In the genomic region with DNA sequence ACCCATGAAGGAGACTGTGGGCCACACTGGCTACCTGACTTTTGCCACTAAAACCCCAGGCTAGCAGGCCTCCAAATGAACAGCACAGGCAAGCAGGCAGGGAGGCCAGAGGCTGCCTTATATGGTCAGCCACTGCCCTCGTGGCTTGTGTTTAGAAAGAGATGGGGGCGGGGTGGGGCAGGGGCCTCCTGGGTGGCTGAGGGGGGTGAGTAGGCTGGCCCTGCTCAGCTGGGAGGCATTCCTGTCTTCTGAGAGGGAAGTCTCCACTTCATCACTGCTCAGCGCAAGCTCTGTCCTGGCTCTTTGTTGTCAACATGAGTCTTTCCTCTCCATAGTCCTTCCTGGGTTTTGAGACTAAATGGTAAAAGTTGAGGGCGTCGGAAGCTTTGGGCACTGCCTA, we compare ENCODE assay signal across 14 mouse cellular contexts. TPM values are rescaled to one million over a fixed set of nuclear protein-coding genes. Genes with fewer than 3 reads are reported as not detected.
DNase-seq lines count a peak whose midpoint lies in the region; ATAC-seq and TF ChIP-seq lines count a peak whose summit lies in the region.
"Had no signal": no experiment of that assay in that cellular context is flagged by ENCODE, and none has a peak within 500 bp of the region (broad histone marks: within the 10 kb centered on the region; RNA-seq: fewer than 3 reads in every experiment).

No protein-coding gene starts in this region.

- TF ChIP-seq CTCF in heart, postnatal 0 days (IDR thresholded peaks at IDR 0.05; ENCODE audit: low read depth), result no peak
- TF ChIP-seq CTCF in lung, postnatal 0 days (IDR thresholded peaks at IDR 0.05), result no peak

- H3K27me3 ChIP-seq in heart, postnatal 0 days (ENCODE audit: control insufficient read depth, insufficient read depth, low read length), result no peaks in the 10 kb centered on the region
- no peaks in the 10 kb centered on the region for H3K27me3 ChIP-seq in lung, postnatal 0 days (replicated peaks; ENCODE audit: insufficient read depth, low read length)
- H3K27me3 ChIP-seq: CH12.LX; limb, embryonic 15.5 days; neural tube, embryonic 15.5 days had no signal

- H3K4me3 ChIP-seq in heart, postnatal 0 days (ENCODE audit: low read depth, low read length), result no peak overlapping the region
- H3K4me3 ChIP-seq in lung, postnatal 0 days (ENCODE audit: low read depth, low read length), result no peak overlapping the region
- H3K4me3 ChIP-seq: limb, embryonic 15.5 days; neural tube, embryonic 15.5 days had no signal

- peak; percentile 19; the same call in 1 of the 2 replicates for ATAC-seq in heart, postnatal 0 days (ENCODE audit: insufficient read depth, low read depth)
- peak; percentile 55 for ATAC-seq in lung, postnatal 0 days
- ATAC-seq: forebrain, postnatal 0 days had no signal

- no peak for TF ChIP-seq EP300 in heart, postnatal 0 days (IDR thresholded peaks at IDR 0.05; ENCODE audit: low read depth)
- TF ChIP-seq EP300 in lung, postnatal 0 days (IDR thresholded peaks at IDR 0.05), result no peak

- H3K4me2 ChIP-seq in heart, postnatal 0 days (ENCODE audit: low read depth, low read length), result no peak overlapping the region
- H3K4me2 ChIP-seq in lung, postnatal 0 days (replicated peaks; ENCODE audit: low read depth, low read length), result no peak overlapping the region
- H3K4me2 ChIP-seq: limb, embryonic 15.5 days; neural tube, embryonic 15.5 days had no signal

- no peaks in the 10 kb centered on the region for H3K36me3 ChIP-seq in heart, postnatal 0 days (replicated peaks; ENCODE audit: control insufficient read depth, insufficient read depth, low read length)
- no peaks in the 10 kb centered on the region for H3K36me3 ChIP-seq in lung, postnatal 0 days (ENCODE audit: insufficient read depth, low read length)

- no peak overlapping the region for H3K9ac ChIP-seq in heart, postnatal 0 days (replicated peaks; ENCODE audit: low read depth, low read length)
- H3K9ac ChIP-seq in lung, postnatal 0 days (replicated peaks; ENCODE audit: low read depth), result no peak overlapping the region
- H3K9ac ChIP-seq: forebrain, postnatal 0 days; limb, embryonic 15.5 days; neural tube, embryonic 15.5 days had no signal

- H3K9me3 ChIP-seq in heart, postnatal 0 days (replicated peaks; ENCODE audit: control insufficient read depth, low read length), result no peaks in the 10 kb centered on the region
- no peaks in the 10 kb centered on the region for H3K9me3 ChIP-seq in lung, postnatal 0 days (ENCODE audit: low read length)
- H3K9me3 ChIP-seq: limb, embryonic 15.5 days; neural tube, embryonic 15.5 days had no signal

- DNase-seq in heart, postnatal 0 days (ENCODE audit: low spot score), result peak; percentile 35
- no peak for DNase-seq in heart, adult 11 months
- peak; percentile 76 for DNase-seq in retina, postnatal 1 day
- DNase-seq in retina, embryonic 14.5 days (ENCODE audit: low spot score), result no peak
- DNase-seq in lung, postnatal 0 days (ENCODE audit: low spot score), result peak; percentile 72
- no peak for DNase-seq in adrenal gland, postnatal 4 days (ENCODE audit: low spot score in 2 of 2)
- DNase-seq in kidney, postnatal 25 days, result no peak
- DNase-seq: adrenal gland, postnatal 10 days; forebrain, postnatal 0 days; gastrocnemius, postnatal 25 days; kidney, postnatal 14 days had no signal

- WGBS in heart, postnatal 0 days, result 46% methylated on average over 5 of the region's 5 CpGs
- WGBS in lung, postnatal 0 days, result 52% methylated on average over 5 of the region's 5 CpGs

- peak overlapping the region; percentile 87 for H3K27ac ChIP-seq in heart, postnatal 0 days (ENCODE audit: low read depth)
- H3K27ac ChIP-seq in lung, postnatal 0 days (ENCODE audit: low read length), result peak overlapping the region; percentile 76
- H3K27ac ChIP-seq: limb, embryonic 15.5 days; neural tube, embryonic 15.5 days had no signal

- peaks cover 39% of the 10 kb centered on the region for H3K4me1 ChIP-seq in heart, postnatal 0 days (ENCODE audit: control insufficient read depth, insufficient read depth)
- peaks cover 6% of the 10 kb centered on the region; the same call in 1 of the 2 replicates for H3K4me1 ChIP-seq in lung, postnatal 0 days (ENCODE audit: insufficient read depth, low read depth, low read length)

RNA-seq across cellular contexts. Expression of a gene that starts 4.9 kb away (rescaled TPM):
- 23.5 and 24.9 TPM in 2 replicates for total RNA-seq in heart, postnatal 0 days (2014; rRNA removed; ENCODE audit: low replicate concordance)
- 4.1 and 6.1 TPM in 2 replicates for polyA plus RNA-seq in heart, postnatal 0 days (2015; fragmentation: Nextera tagmentation; extraction: Ambion mirVana)
- polyA plus RNA-seq in lung, postnatal 0 days (2015; fragmentation: Nextera tagmentation; extraction: Ambion mirVana), result 4.3 and 4.5 TPM in 2 replicates
- total RNA-seq in adrenal gland, postnatal 4 days (2021), result 10 to 100 TPM; 11.7 to 13.8 TPM

RNA-seq across cellular contexts. Expression of a gene that starts 10.7 kb away (rescaled TPM):
- 735 and 758 TPM in 2 replicates for total RNA-seq in heart, postnatal 0 days (2014; rRNA removed; ENCODE audit: low replicate concordance)
- 334 and 359 TPM in 2 replicates for polyA plus RNA-seq in heart, postnatal 0 days (2015; fragmentation: Nextera tagmentation; extraction: Ambion mirVana)
- polyA plus RNA-seq in lung, postnatal 0 days (2015; fragmentation: Nextera tagmentation; extraction: Ambion mirVana), result 153 TPM in 2 replicates
- total RNA-seq in adrenal gland, postnatal 4 days (2021), result 10 to 100 TPM; 39.6 to 40.9 TPM

RNA-seq across cellular contexts. Expression of a gene that starts 30.3 kb away (rescaled TPM):
- 13.3 and 16.3 TPM in 2 replicates for total RNA-seq in heart, postnatal 0 days (2014; rRNA removed; ENCODE audit: low replicate concordance)
- polyA plus RNA-seq in heart, postnatal 0 days (2015; fragmentation: Nextera tagmentation; extraction: Ambion mirVana), result 32.4 and 34.7 TPM in 2 replicates
- 48.9 and 52.5 TPM in 2 replicates for polyA plus RNA-seq in lung, postnatal 0 days (2015; fragmentation: Nextera tagmentation; extraction: Ambion mirVana)
- 10 to 100 TPM; 35.8 to 37.0 TPM for total RNA-seq in adrenal gland, postnatal 4 days (2021)

RNA-seq across cellular contexts. Expression of a gene that starts 30.3 kb away (rescaled TPM):
- 18.5 and 50.7 TPM in 2 replicates for total RNA-seq in heart, postnatal 0 days (2014; rRNA removed; ENCODE audit: low replicate concordance)
- 56.4 and 58.9 TPM in 2 replicates for polyA plus RNA-seq in heart, postnatal 0 days (2015; fragmentation: Nextera tagmentation; extraction: Ambion mirVana)
- 42.3 and 43.1 TPM in 2 replicates for polyA plus RNA-seq in lung, postnatal 0 days (2015; fragmentation: Nextera tagmentation; extraction: Ambion mirVana)
- 10 to 100 TPM; 65.4 to 70.1 TPM for total RNA-seq in adrenal gland, postnatal 4 days (2021)

Comparison
In these comparisons a context has a peak if more than half of its experiments do, and no peak if none do; other contexts are left out.
1. DNase-seq: peak in heart, postnatal 0 days (single experiment), retina, postnatal 1 day (single experiment) and lung, postnatal 0 days (single experiment); none in heart, adult 11 months (single experiment), retina, embryonic 14.5 days (single experiment), adrenal gland, postnatal 4 days (0 of 2) and kidney, postnatal 25 days (0 of 2).
2. RNA of a gene that starts 10.7 kb away (total RNA-seq): 735 to 758 TPM in heart, postnatal 0 days; 39.6 to 40.9 TPM in adrenal gland, postnatal 4 days; every median in the first group is over 10 times any median in the second.